Mouse (Mus musculus) E14TG2a.4 (cell line): ENCODE results near the gene Chd9.

Source experiments
- CTCF ChIP-seq: conservative IDR thresholded peaks from 2 replicates; pipeline ENCODE4 v1.5.1; 2014; ENCODE audit warnings: low read length
- NANOG ChIP-seq: IDR thresholded peaks from 2 replicates; pipeline ENCODE4 v1.6.1; 2014; ENCODE audit warnings: borderline replicate concordance, low read length, mixed read lengths

DNA sequence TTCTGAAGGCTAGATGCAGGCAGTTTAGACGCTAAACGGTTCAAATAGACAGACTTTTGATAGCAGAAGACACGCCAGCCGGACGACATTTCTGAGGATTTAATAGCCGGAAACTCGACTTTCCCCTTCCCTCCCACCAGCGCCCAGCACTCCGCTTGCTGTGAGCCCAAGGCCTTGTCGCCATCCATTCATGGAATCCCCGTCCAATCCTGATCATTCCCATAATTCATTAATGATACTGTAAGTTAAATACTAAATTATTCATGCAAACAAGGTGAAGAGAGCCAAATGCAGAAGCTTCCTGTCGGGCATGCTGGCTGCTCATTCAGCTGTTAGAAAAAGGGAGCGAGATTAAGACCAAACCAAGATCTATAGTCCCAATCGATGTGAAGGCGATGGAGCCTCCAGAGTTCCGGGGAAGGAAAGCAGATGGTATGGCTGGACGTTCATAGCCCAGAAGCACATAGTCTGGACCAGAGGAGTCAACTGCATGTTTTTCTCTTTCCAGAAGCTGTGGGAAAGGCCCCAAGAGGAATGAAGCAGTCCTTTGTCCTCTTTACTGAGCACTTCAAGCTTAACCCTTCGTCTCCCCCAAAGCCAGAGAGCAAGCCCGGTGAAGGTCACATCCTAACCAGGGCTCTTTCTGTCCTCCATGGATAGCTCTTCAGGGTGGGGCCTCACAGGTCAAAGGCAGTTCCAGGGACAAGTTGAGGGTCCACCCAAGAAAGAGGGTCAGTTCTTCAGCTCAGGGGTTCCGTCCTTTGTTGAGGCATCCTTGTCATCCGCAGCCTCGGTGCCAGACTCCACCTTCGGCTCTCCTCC is 11.9 kb upstream of the Chd9 start:
- TF ChIP-seq CTCF, result no peak
- no peak for TF ChIP-seq NANOG
